Mouse (Mus musculus): ENCODE measurements around the gene Npr1.

- TF ChIP-seq CTCF (IDR thresholded peaks at IDR 0.05) (no peak), POLR2A (IDR thresholded peaks at IDR 0.05; ENCODE audit: insufficient read depth, low read depth, low read length) (no peak), EP300 (IDR thresholded peaks at IDR 0.05; ENCODE audit: insufficient read depth, low read depth, low read length) (no peak)
Measured at GRCm38 (mm10) chr3:90423549-90423948, 42.1 kb downstream of the Npr1 start.
